Mouse (Mus musculus): Measurements from ENCODE around the gene Atp5f1.

DNA sequence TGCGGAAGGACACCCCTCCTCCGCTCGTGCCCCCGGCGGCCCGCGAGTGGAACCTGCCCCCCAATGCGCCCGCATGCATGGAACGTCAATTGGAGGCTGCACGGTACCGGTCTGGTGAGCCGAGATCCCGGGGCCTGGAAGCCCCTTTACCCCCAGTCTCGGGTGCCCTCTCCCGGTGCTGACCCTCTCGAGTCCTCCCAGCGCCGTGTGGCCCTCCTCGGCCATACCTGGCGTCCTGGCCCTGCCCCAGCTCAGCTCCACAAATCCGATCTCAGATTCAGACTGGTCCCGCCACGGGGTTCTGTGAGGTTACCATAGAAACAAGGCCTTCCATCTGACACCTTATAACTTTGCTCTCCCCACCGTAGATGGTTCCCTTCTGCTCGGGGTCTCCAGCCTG is 314 bp downstream of the Atp5f1 start:
- TF ChIP-seq POLR2A (IDR thresholded peaks at IDR 0.05; ENCODE audit: control insufficient read depth, low read depth, low read length) (no peak; the same call in 1 of the 2 replicates), CTCF (IDR thresholded peaks at IDR 0.05; ENCODE audit: control insufficient read depth, insufficient read depth, insufficient replicate concordance, low read depth, low read length) (no peak)

Data from testis, adult 2 months (tissue).